Mouse (Mus musculus) heart, postnatal 0 days (tissue): ENCODE measurements around the gene Itpr2. TPM values are rescaled to one million over a fixed set of nuclear protein-coding genes. Genes with fewer than 3 reads are reported as not detected.

ENCODE experiments used
- ATAC-seq: fragments of 200-750 bp; cut with Nextera tagmentation; 2 replicates; pipeline ENCODE4 v1.8.0; 2017; ENCODE audit warnings: low read depth, moderate number of reproducible peaks, moderate library complexity; ENCODE audit not compliant: insufficient read depth
- DNase-seq: peaks from one replicate; pipeline ENCODE4 v3.0.0-alpha.2; 2016; ENCODE audit warnings: low spot score
- H3K27ac ChIP-seq: fragments of 300-500 bp; sonication (generic); 2 replicates; pipeline ENCODE4 v1.5.1; 2014; ENCODE audit warnings: low read depth, mild to moderate bottlenecking
- H3K27me3 ChIP-seq: fragments of 300-500 bp; sonication (generic); 2 replicates; pipeline ENCODE4 v1.6.1; 2014; ENCODE audit warnings: low read length, mixed read lengths; ENCODE audit not compliant: control insufficient read depth, insufficient read depth
- H3K36me3 ChIP-seq: fragments of 300-500 bp; sonication (generic); replicated peaks from 2 replicates; pipeline ENCODE4 v1.6.1; 2014; ENCODE audit warnings: low read length, mixed read lengths; ENCODE audit not compliant: control insufficient read depth, insufficient read depth
- H3K4me1 ChIP-seq: fragments of 300-500 bp; sonication (generic); 2 replicates; pipeline ENCODE4 v1.6.1; 2014; ENCODE audit warnings: antibody characterized with exemption; ENCODE audit not compliant: control insufficient read depth, insufficient read depth
- H3K4me2 ChIP-seq: fragments of 300-500 bp; sonication (generic); 2 replicates; pipeline ENCODE4 v1.6.1; 2014; ENCODE audit warnings: low read depth, mild to moderate bottlenecking, low read length, moderate library complexity
- H3K4me3 ChIP-seq: fragments of 300-500 bp; sonication (generic); 2 replicates; pipeline ENCODE4 v1.5.1; 2014; ENCODE audit warnings: low read depth, low read length
- H3K9ac ChIP-seq: fragments of 300-500 bp; sonication (generic); replicated peaks from 2 replicates; pipeline ENCODE4 v1.6.1; 2014; ENCODE audit warnings: low read depth, low read length, mixed read lengths
- H3K9me3 ChIP-seq: fragments of 300-500 bp; sonication (generic); replicated peaks from 2 replicates; pipeline ENCODE4 v1.6.1; 2016; ENCODE audit warnings: low read length; ENCODE audit not compliant: control insufficient read depth
- CTCF ChIP-seq: IDR thresholded peaks from 2 replicates; pipeline ENCODE4 v1.5.1; 2016; ENCODE audit warnings: antibody characterized with exemption, control low read depth, low read depth
- EP300 ChIP-seq: IDR thresholded peaks from 2 replicates; pipeline ENCODE4 v1.6.1; 2016; ENCODE audit warnings: antibody characterized with exemption, low read depth
- WGBS: fragments of 180-500 bp; shearing (Covaris S2); extraction: QIAGEN DNeasy Blood & Tissue Kit; methylation state at CpG from one replicate; pipeline ENCODE4 v1.1.7; 2014; 5-methylcytosine and 5-hydroxymethylcytosine counted together
- polyA plus RNA-seq: library from polyadenylated mRNA; unstranded; fragments of >200 nt; fragmentation: Nextera tagmentation; extraction: Ambion mirVana; gene quantifications from 2 replicates; pipeline ENCODE4 v1.2.1, GENCODE M21; 2015
- total RNA-seq: library from RNA; depleted of rRNA; stranded (reverse); fragments of >200 nt; gene quantifications from 2 replicates; pipeline ENCODE4 v1.2.3, GENCODE M21; 2014; ENCODE audit warnings: low replicate concordance

Gene Itpr2
- total and polyA plus RNA-seq, 2 experiments from 2014 or later = 26.5 to 59.5 TPM

DNA sequence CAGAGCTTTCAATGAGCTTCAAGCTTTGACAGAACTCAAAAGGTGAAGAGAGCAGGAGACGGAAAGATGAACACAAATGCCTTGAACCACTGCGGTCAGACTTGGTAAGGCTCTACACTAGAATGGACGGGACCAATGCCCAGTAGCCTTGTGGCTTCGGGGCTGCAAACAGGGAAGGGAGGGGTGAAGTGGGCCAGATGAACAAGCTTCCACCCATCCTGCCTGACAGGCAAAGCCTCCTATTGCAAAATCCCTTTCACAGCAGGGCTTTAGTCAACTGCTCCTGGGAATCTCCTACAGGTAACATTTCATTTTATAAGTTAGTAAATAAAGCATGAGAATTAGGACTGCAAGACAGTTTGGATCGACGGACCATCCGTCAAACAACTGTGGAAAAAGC, 70.2 kb downstream of the Itpr2 start:
- Histone ChIP-seq H3K4me1 (0 out of 2 replicates have a peak, but pooled peaks cover 4% of the 10 kb centered on the region), H3K9me3 (no peaks in the 10 kb centered on the region), H3K4me3 (no peak overlapping the region), H3K27ac (no peak overlapping the region), H3K9ac (no peak overlapping the region), H3K27me3 (no peaks in the 10 kb centered on the region), H3K36me3 (no peaks in the 10 kb centered on the region), H3K4me2 (no peak overlapping the region)
- no peak for DNase-seq
- TF ChIP-seq EP300 (no peak), CTCF (no peak)
- WGBS = 78% methylated on average over 7 of the region's 7 CpGs
- no peak for ATAC-seq

- TF ChIP-seq CTCF = peak; percentile 48
- no peak for TF ChIP-seq EP300
- no peak overlapping the region for H3K9ac ChIP-seq
- ATAC-seq (no peak), DNase-seq (no peak)
- no peak overlapping the region for H3K27ac ChIP-seq
- WGBS = 46% methylated on average over 9 of the region's 9 CpGs
- H3K36me3 ChIP-seq = 0 out of 2 replicates have a peak, but pooled peaks cover 8% of the 10 kb centered on the region
- no peaks in the 10 kb centered on the region for H3K27me3 ChIP-seq
- H3K4me3 ChIP-seq = no peak overlapping the region
- 0 out of 2 replicates have a peak, but pooled peaks cover 4% of the 10 kb centered on the region for H3K4me1 ChIP-seq
- H3K4me2 ChIP-seq = no peak overlapping the region
- H3K9me3 ChIP-seq = no peaks in the 10 kb centered on the region
These were observed 72.2 kb downstream of the Itpr2 start for GRCm38 (mm10) chr6:146429694-146430380.

DNA sequence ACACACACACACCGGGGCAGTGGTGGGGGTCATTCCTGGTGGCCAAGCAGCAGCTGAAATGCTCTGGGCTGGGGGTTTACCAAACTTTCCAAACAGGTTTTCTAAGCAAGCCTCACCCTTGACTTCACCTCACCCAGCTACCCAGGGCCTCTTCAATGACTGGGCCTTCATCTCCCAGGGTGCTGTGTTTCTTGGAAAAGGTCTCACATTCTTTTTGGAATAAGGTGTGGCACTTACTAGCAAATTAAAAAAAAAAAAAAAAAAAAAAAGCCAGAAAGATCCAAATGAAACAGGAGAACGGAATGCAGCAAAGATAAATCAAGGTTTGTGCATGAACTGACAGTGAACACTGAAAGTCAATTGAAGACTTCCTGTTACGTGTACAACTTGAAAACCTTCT, 77.2 kb downstream of the Itpr2 start:
- no peak overlapping the region for H3K4me2 ChIP-seq
- no peaks in the 10 kb centered on the region for H3K27me3 ChIP-seq
- no peak overlapping the region for H3K4me3 ChIP-seq
- DNase-seq (no peak), ATAC-seq (no peak)
- H3K36me3 ChIP-seq = peaks cover 35% of the 10 kb centered on the region
- no peaks in the 10 kb centered on the region for H3K4me1 ChIP-seq
- no peak overlapping the region for H3K9ac ChIP-seq
- WGBS = 92% methylated on average over 3 of the region's 3 CpGs
- no peaks in the 10 kb centered on the region for H3K9me3 ChIP-seq
- H3K27ac ChIP-seq = no peak overlapping the region
- no peak for TF ChIP-seq CTCF
- TF ChIP-seq EP300 = no peak

DNA sequence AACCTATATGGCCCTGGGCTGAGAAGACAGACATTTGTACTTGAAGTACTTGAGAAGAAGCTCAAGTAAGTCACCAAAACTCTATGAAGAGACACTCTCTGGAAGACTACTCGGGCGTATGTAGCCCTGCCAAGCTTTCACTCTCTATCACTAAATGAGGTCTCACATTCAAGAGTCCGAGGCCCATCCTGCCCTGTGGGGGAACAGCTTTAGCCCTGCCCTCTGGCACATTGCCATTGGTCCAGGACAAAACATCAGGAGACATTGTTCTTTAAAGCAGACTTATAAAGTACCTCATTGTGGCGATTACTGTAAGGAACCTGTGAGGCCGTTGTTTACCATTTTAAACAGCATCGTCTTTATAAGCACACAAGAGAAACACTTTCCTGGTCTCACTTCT, 77.7 kb downstream of the Itpr2 start:
- ATAC-seq (no peak), DNase-seq (no peak)
- no peaks in the 10 kb centered on the region for H3K4me1 ChIP-seq
- no peaks in the 10 kb centered on the region for H3K9me3 ChIP-seq
- no peak overlapping the region for H3K27ac ChIP-seq
- H3K36me3 ChIP-seq = peaks cover 35% of the 10 kb centered on the region
- TF ChIP-seq CTCF (no peak), EP300 (no peak)
- no peak overlapping the region for H3K4me3 ChIP-seq
- H3K4me2 ChIP-seq = no peak overlapping the region
- WGBS = 58% methylated on average over 6 of the region's 6 CpGs
- H3K27me3 ChIP-seq = no peaks in the 10 kb centered on the region
- no peak overlapping the region for H3K9ac ChIP-seq

GRCm38 (mm10) chr6:146420718-146421117, 81.3 kb downstream of the Itpr2 start:
- H3K9me3 ChIP-seq = no peaks in the 10 kb centered on the region
- peaks cover 48% of the 10 kb centered on the region for H3K36me3 ChIP-seq
- H3K27ac ChIP-seq = no peak overlapping the region
- no peak for TF ChIP-seq EP300
- TF ChIP-seq CTCF = no peak
- no peak overlapping the region for H3K9ac ChIP-seq
- H3K4me2 ChIP-seq = no peak overlapping the region
- H3K27me3 ChIP-seq = no peaks in the 10 kb centered on the region
- no peak overlapping the region for H3K4me3 ChIP-seq
- DNase-seq (no peak), ATAC-seq (no peak)
- H3K4me1 ChIP-seq = no peaks in the 10 kb centered on the region
- WGBS = 63% methylated on average over 6 of the region's 6 CpGs

- Histone ChIP-seq H3K4me3 (no peak overlapping the region), H3K27me3 (no peaks in the 10 kb centered on the region), H3K36me3 (peaks cover 50% of the 10 kb centered on the region), H3K4me2 (no peak overlapping the region), H3K27ac (no peak overlapping the region), H3K9ac (no peak overlapping the region), H3K9me3 (no peaks in the 10 kb centered on the region), H3K4me1 (0 out of 2 replicates have a peak, but pooled peaks cover 5% of the 10 kb centered on the region)
- no peak for DNase-seq
- no peak for ATAC-seq
- TF ChIP-seq EP300 (no peak), CTCF (no peak)
- 66% methylated on average over 2 of the region's 2 CpGs for WGBS
These were observed 85.6 kb downstream of the Itpr2 start for GRCm38 (mm10) chr6:146416461-146416860.
